Mouse (Mus musculus) myocyte (in vitro differentiated cells): Measurements from ENCODE around the gene Clec11a. TPM values are rescaled to one million over a fixed set of nuclear protein-coding genes. Genes with fewer than 3 reads are reported as not detected.

ENCODE experiments used
- H3K27me3 ChIP-seq: one replicate; pipeline ENCODE4 v1.6.1; 2011; ENCODE audit not compliant: control insufficient read depth, insufficient read depth, insufficient read length
- H3K36me3 ChIP-seq: one replicate; pipeline ENCODE4 v1.6.1; 2011; ENCODE audit not compliant: control insufficient read depth, insufficient read depth
- H3K4me2 ChIP-seq: one replicate; pipeline ENCODE4 v1.6.1; 2011; ENCODE audit warnings: low read depth, control low read depth
- H3K4me3 ChIP-seq: one replicate; pipeline ENCODE4 v1.5.1; 2011; ENCODE audit warnings: mild to moderate bottlenecking, control low read depth, moderate library complexity
- H3K79me2 ChIP-seq: one replicate; pipeline ENCODE4 v1.6.1; 2011; ENCODE audit not compliant: control insufficient read depth, insufficient read depth
- H3ac ChIP-seq: one replicate; pipeline ENCODE4 v1.6.1; 2011; ENCODE audit not compliant: control insufficient read depth, insufficient read length
- CEBPB ChIP-seq: IDR thresholded peaks from 2 replicates; pipeline ENCODE4 v1.6.1; 2011; ENCODE audit warnings: mild to moderate bottlenecking, moderate library complexity; ENCODE audit not compliant: poor library complexity, insufficient read depth, severe bottlenecking
- E2F4 ChIP-seq: IDR thresholded peaks from one replicate; pipeline ENCODE4 v1.6.1; 2011; ENCODE audit warnings: mild to moderate bottlenecking, control low read depth, moderate library complexity; ENCODE audit not compliant: insufficient read depth
- MAX ChIP-seq: IDR thresholded peaks from one replicate; pipeline ENCODE4 v1.6.1; 2011; ENCODE audit warnings: low read depth, mild to moderate bottlenecking, control low read depth
- MYOD1 ChIP-seq, 3 experiments: IDR thresholded peaks; one replicate each; pipeline ENCODE4 v1.6.1; 2011; ENCODE audit warnings: control low read depth in 2 of 3, low read depth in 2 of 3, mild to moderate bottlenecking in 2 of 3, moderate library complexity in 1 of 3; ENCODE audit not compliant: insufficient read length in 2 of 3, control insufficient read depth in 1 of 3
- MYOG ChIP-seq, 3 experiments: IDR thresholded peaks; one replicate each; pipeline ENCODE4 v1.6.1; 2011; ENCODE audit warnings: control low read depth in 2 of 3, low read depth in 2 of 3, mild to moderate bottlenecking in 2 of 3; ENCODE audit not compliant: insufficient read length in 2 of 3, control insufficient read depth in 1 of 3, insufficient read depth in 1 of 3
- POLR2A ChIP-seq: IDR thresholded peaks from one replicate; pipeline ENCODE4 v1.6.1; 2011; ENCODE audit warnings: low read depth, mild to moderate bottlenecking, control low read depth, moderate library complexity; ENCODE audit not compliant: insufficient read length
- POLR2AphosphoS2 ChIP-seq: IDR thresholded peaks from one replicate; pipeline ENCODE4 v1.6.1; 2011; ENCODE audit warnings: low read depth, control low read depth; ENCODE audit not compliant: insufficient read length
- REST ChIP-seq: IDR thresholded peaks from one replicate; pipeline ENCODE4 v1.6.1; 2011; ENCODE audit warnings: mild to moderate bottlenecking, control low read depth, moderate library complexity; ENCODE audit not compliant: insufficient read depth, insufficient read length
- SRF ChIP-seq: IDR thresholded peaks from one replicate; pipeline ENCODE4 v1.6.1; 2011; ENCODE audit warnings: low read depth; ENCODE audit not compliant: control insufficient read depth, insufficient read length
- TCF12 ChIP-seq: IDR thresholded peaks from one replicate; pipeline ENCODE4 v1.6.1; 2011; ENCODE audit warnings: mild to moderate bottlenecking, control low read depth; ENCODE audit not compliant: poor library complexity, insufficient read depth, severe bottlenecking
- TCF3 ChIP-seq: IDR thresholded peaks from one replicate; pipeline ENCODE4 v1.6.1; 2011; ENCODE audit warnings: low read depth, control low read depth; ENCODE audit not compliant: insufficient read length
- USF1 ChIP-seq: IDR thresholded peaks from one replicate; pipeline ENCODE4 v1.6.1; 2011; ENCODE audit warnings: low read depth, mild to moderate bottlenecking, control low read depth, moderate library complexity
- polyA plus RNA-seq: library from polyadenylated mRNA; unstranded; fragments of >200 nt; fragmentation: generic; extraction: Trizol; gene quantifications from one replicate; pipeline ENCODE4 v1.2.1, GENCODE M21; 2012; ENCODE audit warnings: missing spikeins

The Clec11a gene
- polyA plus RNA-seq, 1 experiment, result 0.60 TPM

DNA sequence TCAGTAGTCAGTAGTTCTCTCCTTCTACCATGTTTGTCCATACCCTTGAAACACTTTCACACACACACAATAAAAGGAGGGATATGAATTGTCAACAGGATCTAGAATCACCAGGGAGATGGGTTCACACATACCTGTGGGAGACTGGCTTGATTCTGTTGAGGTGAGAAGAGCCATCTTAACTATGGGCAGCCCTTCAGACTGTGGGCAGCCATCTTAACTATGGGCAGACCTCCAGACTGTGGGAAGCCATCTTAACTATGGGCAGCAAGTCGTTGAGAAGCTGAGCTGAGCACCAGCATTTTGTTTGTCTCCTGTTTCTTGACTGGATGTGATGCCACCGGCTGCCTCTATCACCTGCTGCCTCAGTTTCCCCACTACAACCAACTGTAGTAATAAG, 35.4 kb downstream of the Clec11a start:
- TF ChIP-seq MYOG (IDR thresholded peaks at IDR 0.05; ENCODE audit: control insufficient read depth in 1 of 3, insufficient read depth in 1 of 3, insufficient read length in 2 of 3, low read depth in 2 of 3) (no peak), SRF (no peak), TCF12 (no peak)
- Histone ChIP-seq H3K4me2 (no peak overlapping the region), H3ac (no peak overlapping the region), H3K4me3 (no peak overlapping the region), H3K36me3 (no peaks in the 10 kb centered on the region), H3K79me2 (no peaks in the 10 kb centered on the region), H3K27me3 (peaks cover 62% of the 10 kb centered on the region)

DNA sequence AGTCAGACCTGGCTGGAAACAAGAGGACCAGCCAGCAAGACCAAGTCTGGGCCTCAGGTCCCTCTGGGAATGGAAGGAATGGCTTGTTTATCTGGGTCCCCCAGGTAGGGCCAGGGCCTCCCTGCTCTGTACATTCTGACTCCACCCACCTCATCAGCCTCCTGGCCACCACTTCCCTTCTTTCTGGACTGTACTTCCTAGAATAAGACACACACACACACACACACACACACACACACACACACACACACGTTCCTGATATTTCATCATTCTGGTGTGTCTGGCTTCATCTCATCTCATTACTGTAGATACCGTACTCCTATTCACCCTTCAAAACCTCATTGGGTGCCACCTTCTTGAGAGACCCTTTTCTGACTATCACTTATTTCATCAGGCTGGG, 37.3 kb downstream of the Clec11a start:
- TF ChIP-seq TCF3, result no peak
- TF ChIP-seq USF1, result no peak
- TF ChIP-seq MAX, result no peak
- TF ChIP-seq TCF12, result no peak
- no peak for TF ChIP-seq MYOG (IDR thresholded peaks at IDR 0.05; ENCODE audit: control insufficient read depth in 1 of 3, insufficient read depth in 1 of 3, insufficient read length in 2 of 3, low read depth in 2 of 3)
- no peak for TF ChIP-seq SRF
- no peak for TF ChIP-seq REST
- TF ChIP-seq E2F4, result no peak
- no peak overlapping the region for H3K4me3 ChIP-seq
- no peak overlapping the region for H3ac ChIP-seq
- no peak overlapping the region for H3K4me2 ChIP-seq
- no peaks in the 10 kb centered on the region for H3K36me3 ChIP-seq
- H3K27me3 ChIP-seq, result peaks cover 57% of the 10 kb centered on the region
- H3K79me2 ChIP-seq, result no peaks in the 10 kb centered on the region

DNA sequence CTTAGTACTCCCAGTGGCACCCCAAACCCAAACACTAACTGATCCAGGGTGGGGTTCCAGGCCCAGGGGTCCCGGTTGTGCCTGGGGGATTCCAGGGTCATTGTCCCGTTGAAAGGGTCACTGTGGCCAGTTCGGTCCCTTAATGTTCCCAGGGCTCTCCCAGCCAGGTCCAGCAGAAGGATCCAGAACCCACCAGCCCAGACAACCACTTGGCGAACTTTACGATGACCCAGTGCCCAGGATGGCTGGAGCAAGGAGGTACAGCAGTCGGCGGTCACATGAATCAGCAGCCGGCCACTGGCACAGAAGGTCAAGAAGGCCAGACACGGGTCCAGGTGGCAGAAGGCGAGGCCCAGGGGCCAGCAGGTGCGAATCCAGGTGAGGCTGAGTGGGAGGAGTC, 38.6 kb downstream of the Clec11a start:
- TF ChIP-seq MYOG (IDR thresholded peaks at IDR 0.05; ENCODE audit: control insufficient read depth in 1 of 3, insufficient read depth in 1 of 3, insufficient read length in 2 of 3, low read depth in 2 of 3) (no peak), POLR2AphosphoS2 (no peak), POLR2A (no peak), MYOD1 (IDR thresholded peaks at IDR 0.05; ENCODE audit: control insufficient read depth in 1 of 3, insufficient read length in 2 of 3, low read depth in 2 of 3) (no peak), CEBPB (no peak), SRF (no peak)
- Histone ChIP-seq H3K4me3 (no peak overlapping the region), H3K36me3 (no peaks in the 10 kb centered on the region), H3K27me3 (peaks cover 53% of the 10 kb centered on the region), H3ac (no peak overlapping the region), H3K4me2 (no peak overlapping the region), H3K79me2 (no peaks in the 10 kb centered on the region)

DNA sequence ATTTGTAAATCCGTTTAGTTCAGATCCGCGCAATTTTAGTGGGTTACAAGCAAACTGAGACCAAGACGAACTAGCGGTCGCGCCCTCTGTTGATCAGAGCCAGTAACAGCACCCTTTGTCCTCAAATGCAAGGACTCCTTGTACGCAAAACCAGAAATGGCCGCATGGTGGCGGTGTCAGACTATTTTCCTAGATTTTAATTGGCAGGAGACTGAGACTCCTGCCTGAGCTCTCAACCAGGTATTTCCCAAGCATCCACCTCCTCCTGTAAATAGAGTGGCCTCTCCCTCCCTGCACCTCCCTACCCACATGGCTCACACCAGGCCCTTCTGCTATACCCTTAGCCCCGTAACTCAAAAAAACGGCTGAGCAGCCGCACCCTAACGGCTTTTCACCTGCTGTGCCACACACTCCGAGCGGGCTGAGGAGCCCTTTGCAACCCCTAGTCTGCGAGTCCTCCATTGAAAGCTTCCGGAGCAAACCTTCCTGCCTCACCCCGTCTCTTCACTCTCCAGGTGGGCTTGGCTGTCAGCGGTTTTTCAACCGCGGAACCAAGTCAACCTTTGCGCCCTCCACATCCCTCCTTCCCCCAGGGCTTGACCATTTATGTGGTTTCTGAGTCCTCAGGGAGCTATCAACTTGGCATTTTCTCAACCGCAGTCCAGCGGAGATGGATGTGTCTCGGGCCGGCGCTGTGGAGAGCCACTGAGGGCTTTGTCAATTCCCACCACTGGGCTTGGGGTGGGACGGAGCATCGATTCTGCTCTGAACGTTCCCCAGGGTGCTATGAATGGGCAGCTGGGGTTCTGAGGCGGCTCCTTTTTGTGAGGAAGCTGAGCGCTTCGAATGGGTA, 43.7 kb downstream of the Clec11a start:
- TF ChIP-seq SRF (no peak), MYOG (IDR thresholded peaks at IDR 0.05; ENCODE audit: control insufficient read depth in 1 of 3, insufficient read depth in 1 of 3, insufficient read length in 2 of 3, low read depth in 2 of 3) (no peak), USF1 (no peak), MYOD1 (IDR thresholded peaks at IDR 0.05; ENCODE audit: control insufficient read depth in 1 of 3, insufficient read length in 2 of 3, low read depth in 2 of 3) (no peak), POLR2A (no peak), TCF12 (no peak), REST (no peak), E2F4 (no peak), TCF3 (no peak), MAX (no peak), CEBPB (no peak), POLR2AphosphoS2 (no peak)
- Histone ChIP-seq H3K4me2 (no peak overlapping the region), H3K36me3 (no peaks in the 10 kb centered on the region), H3K79me2 (no peaks in the 10 kb centered on the region), H3K4me3 (no peak overlapping the region), H3K27me3 (peaks cover 37% of the 10 kb centered on the region), H3ac (no peak overlapping the region)

DNA sequence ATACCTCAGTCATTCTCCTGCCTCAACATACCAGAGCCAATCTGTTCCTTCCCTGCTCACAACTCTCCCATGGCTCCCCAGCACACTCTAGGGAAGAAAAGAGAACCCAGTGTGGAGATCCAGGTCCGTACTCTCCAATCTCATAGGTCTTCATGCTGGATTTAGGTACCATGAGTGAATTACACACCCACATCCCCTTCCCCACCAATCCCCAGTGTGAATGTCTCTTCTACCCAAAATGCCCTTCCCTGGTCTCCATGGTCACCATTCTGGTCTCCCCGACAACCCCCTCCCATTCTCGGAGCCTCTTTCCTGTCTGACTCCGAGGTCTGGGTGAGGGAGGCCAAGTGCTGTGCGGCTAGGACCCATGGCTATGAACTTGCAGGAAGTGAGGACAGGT, 45.6 kb downstream of the Clec11a start, which contains the start of gene Gm15517:
Gm15517 (plus strand) TSS at position 301 of the 400 bp plus-strand sequence.
- no peaks in the 10 kb centered on the region for H3K79me2 ChIP-seq
- TF ChIP-seq SRF (no peak), TCF3 (no peak), TCF12 (no peak), MYOD1 (IDR thresholded peaks at IDR 0.05; ENCODE audit: control insufficient read depth in 1 of 3, insufficient read length in 2 of 3, low read depth in 2 of 3) (no peak), USF1 (no peak), MYOG (IDR thresholded peaks at IDR 0.05; ENCODE audit: control insufficient read depth in 1 of 3, insufficient read depth in 1 of 3, insufficient read length in 2 of 3, low read depth in 2 of 3) (no peak), REST (no peak), POLR2AphosphoS2 (no peak), MAX (no peak), E2F4 (no peak), CEBPB (no peak), POLR2A (no peak)
- no peak within 1 kb of the TSS for H3K4me2 ChIP-seq
- H3K27me3 ChIP-seq, result peaks cover 32% of the 10 kb centered on the region
- H3K36me3 ChIP-seq, result no peaks in the 10 kb centered on the region
- no peak within 1 kb of the TSS for H3K4me3 ChIP-seq
- H3ac ChIP-seq, result no peak within 1 kb of the TSS
